Mouse (Mus musculus): Measurements from ENCODE around the gene Arhgef5.
A peak's percentile ranks its signal among the peaks of the same experiment; 100 is the strongest.

Gene Arhgef5

DNA sequence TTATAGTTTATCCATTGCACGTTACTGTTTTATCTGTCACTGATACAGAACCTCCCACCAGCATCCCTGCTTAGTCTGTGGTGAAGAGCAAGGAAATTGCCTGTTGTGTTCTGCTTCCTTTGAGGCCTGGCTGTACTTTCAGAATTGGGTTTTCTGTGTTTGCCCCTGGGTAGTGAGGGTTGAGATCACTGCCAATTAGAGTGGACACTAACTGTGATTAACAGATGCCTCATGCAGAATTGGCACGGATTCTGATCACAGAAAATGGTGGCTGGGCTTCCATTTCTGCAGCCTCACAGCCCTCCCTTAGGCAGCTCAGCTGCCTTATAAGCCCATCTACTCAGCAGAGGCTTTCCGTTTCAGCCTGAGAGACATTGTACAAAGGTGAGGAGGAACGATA, 68.1 kb downstream of the Arhgef5 start:
- no peak for DNase-seq

DNA sequence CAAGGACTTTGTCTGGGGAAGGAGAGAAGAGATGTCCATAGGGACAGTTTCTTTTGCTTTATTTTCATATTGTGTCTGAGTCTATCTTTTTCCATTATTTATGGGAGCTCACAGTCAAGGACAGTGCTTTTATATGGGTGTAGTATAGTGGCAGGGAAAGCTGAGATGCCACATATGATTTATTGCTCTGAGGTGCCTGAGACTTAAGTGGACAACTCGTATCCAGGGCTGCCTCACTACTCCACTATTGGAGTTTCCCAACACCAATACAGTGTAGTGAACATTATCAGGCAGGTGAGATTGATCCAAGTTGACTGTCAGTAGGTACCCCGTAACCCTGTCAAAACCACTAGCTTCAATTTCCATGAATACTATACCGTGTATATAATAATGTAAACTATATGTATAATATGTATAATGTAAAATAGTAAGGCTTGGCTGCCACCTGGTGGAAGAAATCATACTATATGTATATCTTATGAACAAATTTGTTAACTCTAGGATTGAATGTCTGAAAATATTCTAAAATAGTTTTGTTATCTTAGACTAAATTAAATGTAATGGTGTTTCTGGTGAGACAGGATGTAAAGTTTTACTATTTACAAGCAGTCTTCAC, 70.3 kb downstream of the Arhgef5 start:
- DNase-seq, result no peak

DNA sequence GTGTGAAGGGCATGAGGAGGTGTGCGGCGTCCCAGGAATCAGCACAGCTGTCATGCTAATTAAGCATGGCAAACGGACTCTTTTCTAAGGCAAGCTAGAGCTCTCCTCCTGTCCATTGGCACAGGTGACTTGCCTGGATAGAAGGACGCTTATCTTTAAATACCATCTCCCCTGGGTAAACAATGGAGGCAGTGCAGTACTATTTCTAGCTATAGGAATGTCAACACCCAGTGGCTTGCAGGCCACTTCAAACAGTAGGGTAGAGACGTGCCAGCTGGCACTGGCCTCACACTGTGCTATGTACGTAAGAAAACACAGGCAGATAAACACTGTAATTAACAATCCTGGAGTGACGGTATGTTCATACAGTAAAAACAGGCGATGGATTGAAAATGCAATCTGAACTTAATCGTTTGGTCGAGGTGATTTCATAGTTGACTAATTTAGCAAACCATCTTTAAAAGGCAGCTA, 72.1 kb downstream of the Arhgef5 start:
- peak; percentile 33 for DNase-seq

DNA sequence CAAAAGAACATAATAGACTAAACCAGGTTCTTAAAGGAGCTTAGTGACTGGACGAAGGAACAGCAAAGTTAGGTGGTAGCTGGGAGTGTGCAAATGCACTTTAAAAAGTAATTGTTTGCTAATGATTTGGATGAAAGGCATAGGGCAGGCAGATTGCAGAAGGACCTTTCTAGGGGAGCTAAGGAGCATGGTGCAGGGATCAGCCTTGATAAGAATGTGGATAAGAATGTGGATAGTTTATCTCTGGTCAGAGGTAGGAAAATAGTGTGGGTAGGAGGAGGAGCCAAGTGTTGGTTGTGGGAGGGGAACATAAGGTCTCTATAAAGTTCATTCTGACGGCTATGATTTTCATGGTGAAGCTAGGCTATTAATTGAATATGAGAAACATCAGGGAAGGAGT, 73.4 kb downstream of the Arhgef5 start:
- DNase-seq, result no peak
